Mouse (Mus musculus) adrenal gland, adult 18-20 months (tissue): ENCODE measurements around the gene 5330417H12Rik. TPM values are rescaled to one million over a fixed set of nuclear protein-coding genes. Genes with fewer than 3 reads are reported as not detected.

Experiments
- DNase-seq, 2 experiments: peaks; one replicate each; pipeline ENCODE4 v3.0.0; 2021 to 2022; ENCODE audit warnings: low spot score in 2 of 2
- long read RNA-seq, 2 experiments: library from polyadenylated mRNA; stranded (forward); transcript quantifications; one replicate each; pipeline ENCODE4 v2.0.0; 2021
- total RNA-seq, 2 experiments: library from RNA; stranded (reverse); gene quantifications; 1 replicate in 1 of 2; 2 replicates in 1 of 2; pipeline ENCODE4 v1.2.3; 2021

5330417H12Rik gene
- not detected for total RNA-seq
- long read RNA-seq, experiment 1, result 0 reads
- long read RNA-seq, experiment 2, result 0 reads

DNA sequence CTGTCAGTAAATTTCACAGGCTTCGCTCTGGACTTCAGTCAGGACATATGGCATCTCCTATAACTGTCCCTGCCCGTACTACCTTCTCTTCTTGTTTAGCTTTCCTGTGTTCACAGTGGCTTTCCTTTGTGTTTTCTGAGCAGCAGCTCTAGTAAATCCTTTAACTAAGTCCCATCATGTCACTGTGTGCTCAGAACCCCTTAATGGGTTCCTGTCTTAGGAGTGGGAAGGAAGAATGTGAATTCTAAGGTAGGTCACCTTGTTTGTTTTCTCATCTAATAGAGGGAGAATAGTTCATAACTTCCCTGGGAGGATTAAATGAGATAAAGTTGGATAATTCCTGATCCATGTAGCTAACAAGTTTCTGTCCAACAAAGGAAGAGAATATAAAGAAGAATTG is at the start of gene 5330417H12Rik:
Gene 5330417H12Rik, minus strand, starts transcription at position 101 of the 400 bp plus-strand sequence.
- no peak for DNase-seq

DNA sequence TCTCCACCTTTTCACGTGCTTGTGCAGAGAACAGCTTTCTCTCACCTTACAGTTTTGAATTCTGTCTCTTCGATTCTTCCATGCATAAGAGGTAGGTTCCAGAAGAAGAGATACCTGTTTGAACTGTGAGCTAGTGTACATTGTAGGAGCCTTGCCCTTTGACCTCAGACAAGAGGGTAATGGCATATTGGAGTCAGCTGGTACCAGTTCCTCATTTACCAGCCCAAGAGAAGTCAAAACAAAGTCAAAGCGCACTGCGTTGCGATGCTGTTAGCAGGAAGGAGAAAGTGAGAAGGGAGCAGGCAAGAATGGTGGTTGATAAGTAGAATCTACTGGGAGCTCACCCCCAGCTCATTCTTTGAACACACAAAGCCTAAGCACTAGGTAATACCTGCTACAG is 43.6 kb upstream of the 5330417H12Rik start:
- no peak for DNase-seq

DNA sequence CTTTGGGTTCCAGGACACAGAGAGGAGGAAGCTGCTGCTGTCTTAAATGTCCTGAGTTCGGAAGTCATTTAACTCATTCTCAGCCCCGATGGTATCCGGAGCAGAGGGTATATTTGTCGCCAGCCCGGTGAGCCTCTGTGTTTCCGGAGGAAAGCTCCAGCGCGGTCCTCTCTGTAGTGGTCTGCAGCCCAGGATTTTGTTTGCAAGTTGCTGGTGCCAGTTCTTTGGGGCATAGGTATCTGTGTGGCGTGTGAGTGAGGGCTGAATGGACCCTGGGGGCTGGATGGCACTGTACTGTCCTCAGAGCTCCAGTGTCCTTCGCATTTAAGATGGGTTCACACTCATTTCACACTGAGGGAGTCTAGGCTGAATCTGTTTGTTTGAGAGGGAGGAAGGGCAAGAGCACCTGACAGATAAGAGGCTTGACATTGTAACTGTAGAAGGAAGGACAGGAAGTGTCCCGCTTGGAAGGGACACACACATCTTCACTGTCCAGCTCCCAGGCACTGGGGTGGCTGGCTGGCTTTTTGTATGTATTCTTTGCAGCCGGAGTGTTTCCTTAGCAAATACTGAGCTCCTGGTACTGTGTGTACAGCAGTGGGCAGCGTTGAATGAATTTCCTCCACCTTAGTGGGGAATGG is 41.4 kb upstream of the 5330417H12Rik start:
- DNase-seq, result no peak

DNA sequence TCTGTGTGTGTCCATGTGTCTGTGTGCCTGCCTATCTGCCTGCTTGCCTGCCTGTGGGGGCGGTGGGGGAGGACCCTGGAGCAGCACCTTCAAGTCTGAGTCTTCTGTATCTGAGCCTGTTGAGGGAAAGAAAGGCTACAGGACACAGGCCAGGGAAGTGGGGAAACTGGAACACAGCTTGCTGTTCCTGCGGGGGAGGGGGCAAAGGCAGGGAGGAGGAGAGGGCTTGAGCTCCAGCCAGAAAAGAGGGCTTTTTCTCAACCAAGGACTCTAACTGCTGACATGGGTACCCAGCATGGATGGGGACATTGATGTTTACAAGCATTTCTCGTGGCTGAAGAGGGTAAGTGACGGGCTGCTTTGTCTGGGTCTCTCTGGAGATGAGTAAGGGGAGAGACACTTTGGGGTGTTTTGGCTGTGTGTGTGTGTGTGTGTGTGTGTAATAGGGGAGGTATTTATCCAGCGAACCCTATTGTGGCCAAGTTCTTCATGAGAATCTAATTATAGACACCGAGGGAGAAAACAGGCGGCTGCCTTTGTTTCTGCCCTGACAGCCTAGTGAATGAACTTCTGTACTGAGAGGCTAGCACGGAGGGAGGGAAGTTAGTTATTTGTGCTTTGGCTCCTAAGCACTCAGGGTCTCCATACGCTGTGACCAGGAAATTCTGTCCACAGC is 40.8 kb upstream of the 5330417H12Rik start:
- no peak for DNase-seq

DNA sequence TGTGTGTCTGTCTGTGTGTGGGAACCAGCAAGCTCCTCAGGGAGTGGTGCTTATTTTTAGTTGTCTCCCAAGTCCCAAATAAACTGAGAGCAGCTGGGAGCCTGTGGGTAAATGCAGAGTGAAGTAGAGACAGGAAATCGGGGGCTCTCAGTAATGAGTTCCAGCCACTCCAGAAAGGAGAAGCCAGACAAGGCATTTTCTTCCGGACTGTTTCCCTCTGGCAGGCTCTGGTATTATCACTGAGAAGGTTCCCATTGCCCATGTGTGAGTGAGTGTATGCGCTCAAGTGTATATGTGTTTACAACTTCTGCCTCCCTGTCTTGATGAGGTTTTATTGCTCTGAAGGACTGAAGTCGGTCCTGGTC is 40.2 kb upstream of the 5330417H12Rik start:
- no peak for DNase-seq

DNA sequence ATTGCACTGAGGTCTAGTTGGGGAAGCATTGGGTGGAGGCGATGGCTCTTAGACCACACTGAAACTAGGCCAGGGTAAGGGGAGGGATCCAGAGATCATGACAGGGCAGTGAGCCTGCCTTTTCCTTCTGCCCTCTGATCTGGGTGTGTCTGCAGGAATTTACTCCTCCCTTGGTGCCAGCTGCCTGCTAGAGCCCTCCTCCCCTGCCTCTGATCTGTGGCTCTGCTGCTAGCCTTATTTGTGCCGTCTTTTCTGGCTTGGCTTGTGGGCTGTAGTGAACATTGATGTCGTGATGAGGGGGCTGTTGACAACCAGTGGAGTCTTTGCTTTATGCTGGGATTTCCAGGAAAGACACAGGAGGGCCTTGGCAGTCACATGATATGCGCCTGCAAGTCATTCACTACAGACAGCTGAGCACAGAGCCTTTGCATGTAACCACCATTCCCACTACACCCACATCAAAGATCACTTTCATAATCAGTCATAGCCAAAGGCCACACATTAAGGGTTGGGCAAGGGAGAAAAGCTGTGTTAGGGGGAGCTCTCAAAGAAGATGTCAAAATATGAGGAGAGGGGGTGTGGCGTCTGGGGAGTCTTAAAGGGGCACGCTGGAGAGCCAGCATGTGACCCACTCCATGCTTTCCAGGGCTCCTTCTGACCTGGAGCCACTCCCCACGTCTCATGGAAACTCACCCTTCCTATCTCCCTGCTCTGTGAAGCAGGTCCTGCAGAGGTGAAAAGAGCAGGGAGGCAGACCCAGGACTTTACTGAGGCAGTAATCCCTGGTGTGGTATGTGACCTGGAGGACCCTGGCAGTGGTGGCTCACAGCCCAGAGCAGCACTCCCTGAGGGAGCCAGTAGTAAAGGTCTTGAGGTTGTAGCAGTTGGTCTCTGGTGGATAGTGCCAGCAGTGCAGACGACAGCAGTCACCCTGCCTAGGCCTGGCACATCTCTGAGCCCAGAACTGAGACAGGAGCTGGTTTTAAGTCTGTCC is 39.4 kb upstream of the 5330417H12Rik start:
- no peak for DNase-seq

DNA sequence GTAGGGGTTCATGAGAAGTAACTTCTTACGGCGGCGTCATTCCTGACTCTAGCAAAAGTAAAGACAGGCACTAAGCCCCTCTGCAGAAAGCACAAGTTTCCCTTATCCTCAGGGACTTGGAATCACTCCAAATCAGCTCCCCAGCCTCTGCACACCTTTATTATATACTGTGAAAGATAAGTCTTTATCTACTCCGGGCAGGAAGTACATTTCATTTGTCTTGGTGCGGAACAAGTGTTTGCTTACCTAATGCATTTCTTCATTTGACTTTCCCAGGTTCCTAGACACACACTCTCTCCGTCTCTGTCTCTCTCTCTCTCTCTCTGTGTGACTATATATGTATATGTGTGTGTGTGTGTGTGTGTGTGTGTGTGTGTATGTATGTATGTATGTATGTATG is 38.7 kb upstream of the 5330417H12Rik start:
- DNase-seq, result no peak

DNA sequence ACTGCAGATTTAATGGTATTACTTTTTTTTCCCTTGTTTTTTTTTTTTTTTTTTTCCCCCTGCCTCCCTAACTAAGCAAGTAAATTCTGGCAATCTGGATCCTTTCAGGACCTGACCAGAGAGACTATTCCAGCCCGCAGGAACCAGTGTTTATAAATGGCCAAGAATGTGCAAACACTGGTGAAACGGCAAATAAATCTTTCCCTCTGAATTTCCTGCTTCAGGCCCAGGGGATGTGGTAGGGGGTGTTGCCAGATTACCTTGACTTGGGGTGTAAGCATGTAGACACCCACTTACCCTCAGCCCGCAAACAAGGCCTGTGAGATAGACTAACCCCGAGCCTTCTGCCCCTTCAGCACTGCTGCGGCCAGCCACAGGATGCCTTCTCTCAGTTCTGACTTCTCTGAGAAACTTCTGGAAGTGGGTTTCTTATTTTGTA is 36.9 kb upstream of the 5330417H12Rik start:
- DNase-seq, result no peak

DNA sequence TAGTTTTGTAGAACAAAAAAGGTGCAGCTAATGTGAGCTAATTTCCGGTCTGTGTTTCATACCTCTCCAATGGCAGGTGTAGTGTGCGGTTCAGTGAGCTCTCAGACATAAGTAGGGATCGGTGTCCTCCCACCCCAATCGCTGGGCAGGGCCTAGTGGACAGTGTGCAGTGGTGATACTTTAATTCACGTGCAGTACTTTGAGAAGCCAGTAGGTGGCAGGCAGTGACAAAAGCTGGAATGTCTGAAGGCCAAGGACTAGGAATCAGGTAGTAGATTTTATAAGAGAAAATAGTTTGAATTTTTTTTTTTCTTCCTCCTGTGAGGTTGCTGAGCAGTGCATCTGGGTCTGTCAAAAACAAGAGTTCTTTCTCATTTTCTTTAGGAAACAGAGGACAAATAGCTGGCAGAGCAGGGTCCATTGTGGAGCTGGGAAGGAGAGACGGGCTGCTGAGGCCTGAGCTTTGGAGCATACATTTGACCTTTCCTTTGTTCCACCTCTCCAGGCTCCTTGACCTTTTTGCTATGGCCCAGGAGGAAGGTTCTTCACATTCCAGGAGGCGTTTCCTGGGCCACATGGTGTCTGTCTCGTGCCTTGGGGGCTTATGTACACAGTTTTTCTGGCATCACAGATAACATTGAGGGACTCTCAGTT is 36.4 kb upstream of the 5330417H12Rik start:
- DNase-seq, result peak; percentile 58 to 63

DNA sequence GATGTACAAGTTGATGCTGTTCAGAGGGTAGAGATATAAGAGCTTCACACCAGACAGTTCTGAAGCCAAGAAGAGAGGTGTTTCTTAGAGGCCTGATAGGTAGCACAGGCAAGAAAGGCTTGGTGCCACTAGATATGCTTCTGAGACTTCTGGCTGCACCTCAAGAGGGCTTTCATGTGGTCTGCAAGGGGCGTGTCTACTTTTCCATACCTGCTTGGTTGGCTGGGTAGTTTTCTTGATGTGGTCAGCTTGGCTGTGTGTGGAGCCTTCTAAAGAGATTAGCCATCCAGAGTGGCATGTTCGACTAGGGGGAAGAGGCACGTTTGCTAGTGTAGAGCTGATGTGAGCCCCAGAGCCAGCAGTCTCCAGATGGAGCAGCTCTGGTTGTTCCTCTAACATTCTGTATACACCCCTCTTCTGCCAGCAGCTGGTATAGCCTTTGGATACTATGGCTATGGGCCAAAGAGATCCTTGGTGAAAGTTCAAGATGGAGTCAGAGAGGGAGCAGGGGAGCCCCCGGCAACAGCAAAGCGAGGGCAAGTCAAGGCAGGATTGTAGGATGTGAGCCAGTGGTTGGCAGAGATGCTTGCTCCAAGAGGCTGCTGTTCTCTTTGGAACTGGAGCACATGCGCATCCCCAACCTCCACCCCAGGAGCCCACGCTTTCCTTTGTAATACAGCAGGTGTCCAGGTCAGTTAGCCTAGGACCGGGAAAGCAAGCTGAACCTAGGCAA is 34.4 kb upstream of the 5330417H12Rik start:
- no peak for DNase-seq

DNA sequence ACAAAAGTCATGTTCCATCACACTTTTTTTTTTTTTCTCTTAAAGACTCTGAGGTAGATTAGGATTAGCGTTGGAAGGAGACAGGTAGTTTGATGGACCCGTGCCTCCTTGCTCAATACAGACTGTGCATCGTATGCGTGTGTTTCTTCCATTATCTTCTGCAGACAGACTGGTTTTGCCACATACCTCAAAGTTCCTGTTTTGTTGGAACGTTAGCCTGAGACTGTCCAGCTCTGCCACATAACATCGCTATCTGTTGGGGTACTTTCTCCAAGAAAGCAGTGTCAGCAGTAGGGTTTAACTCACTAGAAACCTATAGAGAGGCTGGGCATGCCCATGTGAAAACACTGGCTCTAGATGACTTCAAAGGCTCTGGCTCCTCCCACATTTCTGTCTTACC is 31.5 kb upstream of the 5330417H12Rik start:
- no peak for DNase-seq

DNA sequence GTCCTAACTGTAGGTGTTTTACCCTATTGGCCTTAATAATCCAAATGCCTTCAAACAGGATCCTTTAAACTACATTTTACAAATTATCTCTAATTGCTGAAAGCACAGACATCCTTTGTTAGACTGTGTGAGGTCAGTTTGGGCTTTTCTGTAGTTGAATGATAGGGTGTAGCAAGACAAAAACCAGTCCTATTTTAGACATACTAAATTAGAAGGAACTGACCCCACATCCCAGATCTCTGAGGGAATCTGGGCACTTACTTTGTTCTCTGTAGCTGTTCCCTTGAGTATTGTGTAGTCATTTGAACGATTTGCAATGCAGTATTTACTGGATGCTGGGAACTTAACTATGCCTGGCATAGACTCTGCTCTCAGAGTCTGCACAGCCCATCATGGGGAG is 26.9 kb upstream of the 5330417H12Rik start:
- no peak for DNase-seq

DNA sequence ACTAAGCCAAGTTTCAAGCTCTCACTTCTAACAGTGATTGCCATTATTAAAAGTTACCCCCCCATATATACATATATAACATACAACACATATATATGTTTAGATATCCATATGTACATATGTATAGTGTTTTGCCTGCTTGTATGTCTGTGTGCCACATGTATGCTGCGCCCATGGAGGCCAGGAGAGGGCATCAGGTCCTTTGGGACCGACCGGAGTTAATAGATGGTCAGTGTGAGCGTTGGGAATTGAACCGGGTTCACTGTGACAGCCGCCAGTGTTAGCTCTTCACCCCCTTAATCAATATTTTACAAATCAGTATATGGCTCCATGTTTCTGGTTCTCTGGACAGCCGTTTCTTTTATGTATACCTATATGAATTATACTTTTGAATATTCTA is 25.0 kb upstream of the 5330417H12Rik start:
- no peak for DNase-seq

DNA sequence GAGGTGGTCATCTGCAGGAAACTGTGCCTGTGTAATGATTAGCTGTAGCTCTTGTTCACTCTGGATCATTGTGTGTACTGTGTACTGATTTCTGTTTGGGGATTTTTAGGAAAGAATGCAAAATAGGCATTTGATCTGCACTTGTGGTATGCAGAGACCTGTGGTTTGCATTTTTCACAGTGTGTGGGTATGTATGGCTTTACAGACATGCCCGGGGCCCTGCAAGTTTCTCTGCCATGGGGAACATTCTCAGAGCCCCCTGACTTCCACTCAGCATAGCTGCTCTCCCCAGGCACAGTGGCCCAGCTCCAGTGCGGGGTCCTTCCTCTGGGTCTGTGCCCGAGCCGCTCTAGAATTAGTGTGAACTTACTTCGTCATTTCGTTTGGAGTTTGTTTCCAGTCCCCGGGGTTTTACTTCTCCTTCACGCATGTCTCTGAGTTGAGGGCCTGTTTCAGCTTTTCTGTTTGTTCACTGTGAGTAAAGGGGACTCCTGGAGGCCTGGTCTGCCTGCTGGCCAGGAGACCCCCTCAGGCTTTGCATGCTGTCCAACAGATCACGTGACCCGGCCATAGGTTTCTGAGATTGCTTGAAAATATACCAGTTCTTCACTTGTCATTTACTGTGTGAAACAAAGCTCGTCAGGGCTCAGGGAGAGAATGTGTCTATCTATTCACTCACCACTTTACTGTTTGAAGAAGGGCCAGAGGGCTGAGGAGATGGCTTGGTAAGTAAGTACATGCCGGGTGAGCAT is 24.2 kb upstream of the 5330417H12Rik start:
- no peak for DNase-seq

DNA sequence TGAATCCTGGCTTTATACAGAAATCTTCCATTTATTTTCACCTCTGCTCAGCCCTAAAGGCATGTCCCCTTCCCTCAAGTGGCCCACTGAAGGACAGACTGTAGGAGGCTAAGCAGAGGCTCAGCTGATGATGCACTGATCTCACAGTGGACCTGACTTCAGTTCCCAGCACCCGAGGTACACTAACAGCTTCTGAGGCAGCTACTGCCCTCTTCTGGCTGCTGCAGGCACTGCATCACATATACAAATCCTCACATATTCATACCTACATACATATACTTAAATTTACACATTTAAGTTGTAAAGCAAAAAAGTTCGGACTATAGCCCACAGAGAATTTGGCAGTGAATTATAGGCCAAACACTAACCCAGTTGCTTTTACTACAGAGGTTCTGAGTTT is 20.0 kb upstream of the 5330417H12Rik start:
- no peak for DNase-seq

DNA sequence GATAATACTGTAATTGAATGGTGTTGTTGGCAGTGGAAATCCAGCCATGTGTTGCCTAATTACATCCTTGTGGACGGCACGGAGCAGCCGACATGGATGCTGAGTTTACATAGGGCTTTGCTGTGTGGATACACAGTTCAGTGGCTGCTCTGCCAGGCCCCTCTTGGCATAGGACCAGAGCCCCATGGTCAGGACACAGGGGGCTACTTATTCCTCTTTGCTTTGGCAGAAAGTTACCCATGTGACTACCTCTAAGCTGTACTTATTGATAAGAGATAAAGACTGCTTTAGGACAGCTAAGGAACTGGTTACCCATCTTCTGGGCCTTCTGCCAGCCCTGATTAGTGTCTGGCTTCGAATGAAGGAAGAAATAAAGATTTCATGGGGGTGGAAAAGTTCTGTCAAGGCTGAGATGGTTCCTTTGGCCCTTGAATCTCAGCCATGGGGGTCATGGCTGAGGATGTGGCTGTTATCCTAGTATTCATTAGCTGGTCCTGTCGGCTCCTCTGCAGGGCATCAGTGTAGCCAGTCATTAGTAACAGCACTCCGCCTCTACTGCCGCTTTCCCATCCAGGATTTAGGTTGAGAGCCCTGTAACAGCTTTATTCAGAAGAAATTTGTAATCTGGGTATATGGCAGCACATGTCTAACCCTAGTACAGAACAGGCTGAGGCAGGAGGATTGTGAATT is 17.8 kb upstream of the 5330417H12Rik start:
- no peak for DNase-seq

DNA sequence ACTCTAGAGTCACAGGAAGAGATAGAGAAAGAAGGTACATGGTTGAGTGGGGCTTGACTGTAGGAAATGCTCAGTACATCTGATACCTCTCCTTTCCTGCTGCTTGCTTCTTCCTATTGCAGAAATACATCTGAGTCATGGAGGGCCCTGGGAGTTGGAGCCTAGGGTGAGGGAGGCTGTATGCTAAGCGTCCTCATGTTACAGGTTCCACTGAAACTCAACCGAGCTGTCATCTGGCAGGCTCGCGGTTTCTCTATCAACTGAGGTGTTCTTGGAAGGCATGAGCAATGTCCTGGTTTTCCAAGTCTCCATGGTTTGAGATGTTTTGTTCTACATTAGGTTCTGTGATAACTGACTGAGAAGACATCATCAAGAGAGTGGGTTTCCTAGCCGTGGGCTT is 13.1 kb upstream of the 5330417H12Rik start:
- DNase-seq, result no peak

DNA sequence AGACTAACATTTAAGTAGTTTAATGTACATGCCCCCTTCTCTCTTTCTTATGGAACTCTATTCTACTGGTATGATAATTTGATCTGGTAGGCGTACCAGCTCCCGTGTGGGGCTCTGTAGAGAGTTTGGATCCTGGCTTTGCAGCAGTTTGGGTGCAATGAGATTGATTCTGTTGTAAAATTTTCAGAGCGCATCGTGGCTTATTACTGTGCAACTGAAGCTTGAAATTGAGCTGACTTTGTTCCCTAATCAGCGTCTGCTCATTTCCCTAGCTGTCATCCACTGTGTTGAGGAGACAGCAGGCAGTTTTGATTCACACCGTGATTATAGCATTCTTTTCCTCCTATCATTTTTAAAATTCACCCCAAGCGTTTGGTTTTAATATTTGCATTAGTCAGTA is 12.4 kb upstream of the 5330417H12Rik start:
- no peak for DNase-seq

DNA sequence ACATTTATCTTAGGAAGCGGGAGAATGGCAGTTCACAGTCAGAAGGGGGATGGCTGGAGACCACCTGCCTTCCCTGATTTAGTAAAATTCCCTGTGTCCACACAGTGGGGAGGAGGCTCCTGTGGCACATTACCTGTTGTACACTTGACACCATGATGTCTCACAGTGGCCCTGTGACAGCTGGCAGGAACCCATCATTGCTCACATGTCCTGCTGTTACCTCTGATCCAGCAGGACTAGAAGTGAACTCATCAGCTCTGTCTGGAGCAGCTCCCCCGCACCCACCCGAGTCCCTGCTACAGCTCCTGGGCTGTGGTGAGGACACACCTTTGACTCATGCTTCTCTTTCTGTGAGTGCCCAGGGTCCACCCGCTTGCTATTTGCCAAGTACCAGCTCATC is 8.2 kb upstream of the 5330417H12Rik start:
- no peak for DNase-seq
